Mouse (Mus musculus): ENCODE results near the gene Svs4.

DNA sequence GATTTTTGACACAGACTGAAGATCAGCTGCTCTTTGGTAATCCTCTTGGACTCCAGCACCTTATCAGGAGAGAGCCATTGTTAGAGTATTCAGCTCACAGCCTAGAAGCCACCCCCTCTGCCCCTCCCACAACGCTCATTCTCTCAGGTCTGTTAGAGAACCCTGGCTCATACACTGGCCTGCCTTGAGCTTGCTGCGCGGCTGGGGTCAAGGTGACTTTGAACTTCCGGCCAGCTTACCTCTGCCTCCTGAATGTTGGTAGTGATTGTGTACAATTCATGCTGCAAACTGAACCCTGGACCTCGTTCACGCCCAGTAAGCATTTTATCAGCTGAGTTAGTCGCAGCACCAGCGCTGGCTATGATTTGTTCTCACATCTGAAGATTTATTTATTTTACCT is 45.6 kb downstream of the Svs4 start:
- TF ChIP-seq HCFC1 (IDR thresholded peaks at IDR 0.05; ENCODE audit: borderline replicate concordance, insufficient read depth, low read length) = no peak
- TF ChIP-seq ZNF384 (IDR thresholded peaks at IDR 0.05; ENCODE audit: low read depth, low read length) = no peak
- no peak for TF ChIP-seq CHD2 (IDR thresholded peaks at IDR 0.05; ENCODE audit: low read depth, low read length)
